Mouse (Mus musculus) gastrocnemius, postnatal 14 days (tissue): Measurements from ENCODE around the gene H2-Q1. TPM values are rescaled to one million over a fixed set of nuclear protein-coding genes. Genes with fewer than 3 reads are reported as not detected.
"Not testable (repeated sequence)": the region's sequence is repeated elsewhere in the genome, so short reads cannot be mapped to it uniquely, and the experiment has no call there.

Experiments
- DNase-seq: peaks from one replicate; pipeline ENCODE4 v3.0.0; 2021; ENCODE audit warnings: mixed read lengths
- intact Hi-C: fragments of 180-260 bp; cut with DNase I; formaldehyde crosslinking; loops from one replicate; pipeline ENCODE4 v1.15.1; 2025; ENCODE audit warnings: low total_unique reads
- long read RNA-seq, 2 experiments: library from polyadenylated mRNA; stranded (forward); transcript quantifications; one replicate each; pipeline ENCODE4 v2.0.0; 2021
- total RNA-seq, 2 experiments: library from RNA; stranded (reverse); gene quantifications; 2 replicates each; pipeline ENCODE4 v1.2.3; 2021

Gene H2-Q1
- total RNA-seq: under 1 TPM; 0.18 to 0.47 TPM
- long read RNA-seq, experiment 1: 0 reads
- long read RNA-seq, experiment 2: 0 reads

- intact Hi-C loops: no loop called here
- DNase-seq: no peak
These were observed at the start of gene H2-Q1 for GRCm38 (mm10) chr17:35320327-35321081. H2-Q1 (plus strand) TSS chr17:35320405.

DNA sequence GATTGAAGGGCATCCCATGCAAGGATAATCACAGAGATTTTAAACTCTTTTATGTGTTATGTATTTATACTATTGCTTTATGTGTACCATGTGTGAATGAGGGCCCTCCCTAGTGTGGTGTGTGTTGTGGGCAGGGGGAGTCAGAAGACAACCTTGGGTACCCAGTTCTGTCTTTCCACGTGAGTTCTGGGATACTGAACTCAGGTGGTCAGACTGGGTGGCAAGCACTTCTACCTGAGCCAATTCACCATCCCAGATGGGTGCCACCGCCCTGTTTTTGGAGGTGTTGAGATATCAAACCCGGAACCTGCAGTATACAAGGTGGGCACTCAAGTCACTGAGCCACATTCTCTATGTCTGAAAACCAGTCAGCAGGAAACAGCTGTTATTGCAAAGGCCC is 48.0 kb upstream of the H2-Q1 start:
- intact Hi-C loops: loop anchor here (5.0 kb wide), 1 partner anchor 1300 kb away; no protein-coding TSS in a partner anchor
- no peak for DNase-seq

DNA sequence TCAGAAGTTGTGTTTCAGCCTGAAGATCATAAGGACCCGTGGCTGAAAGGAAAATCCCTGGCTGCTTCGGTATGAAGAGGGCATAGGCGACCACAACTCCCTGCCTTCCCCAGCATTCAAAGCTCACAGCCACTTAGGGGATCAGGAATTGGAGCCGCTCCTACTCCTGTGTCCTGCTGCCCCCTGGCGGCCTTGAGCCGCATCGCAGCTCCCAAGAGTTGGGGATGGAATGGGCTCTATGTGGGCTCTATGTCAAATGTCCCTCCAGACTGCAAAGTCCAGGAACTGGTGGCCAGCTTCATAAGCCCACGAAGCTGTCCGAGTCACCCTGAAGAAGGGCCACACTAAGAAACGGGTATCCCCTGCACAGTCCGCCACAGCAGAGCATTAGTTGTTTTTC is 45.4 kb upstream of the H2-Q1 start:
- peak; percentile 82 for DNase-seq
- intact Hi-C loops: loop anchor here (5.0 kb wide), 1 partner anchor 1302 kb away; no protein-coding TSS in a partner anchor

- DNase-seq: no peak
- intact Hi-C loops: no loop called here
These were observed 43.8 kb upstream of the H2-Q1 start for GRCm38 (mm10) chr17:35276304-35276864.

GRCm38 (mm10) chr17:35278049-35278448 is 42.2 kb upstream of the H2-Q1 start:
- no peak for DNase-seq
- intact Hi-C loops: loop anchor here (2.0 kb wide), 1 partner anchor 1317 kb away; no protein-coding TSS in a partner anchor

GRCm38 (mm10) chr17:35278957-35279688 is 41.1 kb upstream of the H2-Q1 start:
- DNase-seq: no peak
- intact Hi-C loops: loop anchor here (2.0 kb wide), 1 partner anchor 1318 kb away; no protein-coding TSS in a partner anchor

- DNase-seq: no peak
- intact Hi-C loops: no loop called here
These were observed 39.9 kb upstream of the H2-Q1 start for GRCm38 (mm10) chr17:35280276-35280675.

- intact Hi-C loops: no loop called here
- no peak for DNase-seq
These were observed 34.8 kb upstream of the H2-Q1 start for GRCm38 (mm10) chr17:35285431-35285830.

GRCm38 (mm10) chr17:35295796-35296195 is 24.4 kb upstream of the H2-Q1 start:
- DNase-seq, intact Hi-C loops: not testable (repeated sequence)

DNA sequence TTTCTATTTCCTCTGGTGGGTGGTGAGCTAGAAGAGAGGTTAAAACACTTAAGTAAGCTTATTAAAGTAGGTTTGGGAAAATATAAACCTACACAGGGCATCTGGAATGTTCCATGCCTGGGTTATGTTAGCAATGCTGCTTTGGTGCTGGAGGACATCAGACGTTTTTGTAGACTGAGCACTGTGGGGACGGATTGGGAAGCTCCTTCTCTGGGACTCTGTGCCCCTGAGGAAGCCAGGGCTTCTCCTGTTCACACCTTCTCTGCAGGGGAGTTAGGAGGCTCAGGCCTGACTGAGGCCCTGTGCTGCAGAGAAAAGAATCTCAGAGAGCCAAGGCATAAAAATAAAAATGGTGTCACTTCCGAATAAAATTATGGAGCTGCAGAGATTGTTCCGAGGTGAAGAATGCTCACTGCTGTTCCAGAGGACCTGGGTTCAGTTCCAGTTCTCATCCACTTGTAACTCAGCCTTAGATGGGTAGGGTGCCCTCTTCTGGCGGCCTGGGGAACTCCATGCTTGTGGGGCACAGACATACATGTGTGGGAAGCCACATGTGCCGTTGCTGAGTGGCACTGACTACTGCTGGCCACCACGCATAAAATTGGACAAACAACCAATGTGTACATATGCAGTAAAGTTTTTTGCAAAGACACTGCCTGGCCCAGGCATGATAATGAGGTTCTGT is 19.8 kb upstream of the H2-Q1 start:
- DNase-seq, intact Hi-C loops: not testable (repeated sequence)

- intact Hi-C loops: no loop called here
- DNase-seq: peak; percentile 88
These were observed 18.5 kb upstream of the H2-Q1 start for GRCm38 (mm10) chr17:35301645-35302258.

DNA sequence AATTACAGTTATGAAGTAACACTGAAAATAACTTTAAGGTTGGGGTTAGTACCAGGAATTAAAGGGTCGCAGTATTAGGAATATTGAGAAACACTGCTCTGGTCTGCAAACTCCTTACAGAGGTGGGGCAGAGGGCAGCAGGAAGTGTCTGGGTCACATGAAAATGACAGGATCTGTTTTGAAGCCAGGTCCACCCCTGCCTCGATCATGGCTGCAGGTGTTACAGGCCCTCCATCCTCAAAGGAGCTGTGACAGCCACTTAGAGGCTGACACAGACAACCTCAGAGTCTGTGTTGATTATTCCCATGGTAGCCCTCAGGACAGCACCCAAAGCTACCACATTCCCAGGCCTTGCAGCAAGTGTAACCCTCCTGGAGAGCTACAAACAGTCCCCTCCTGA is 16.9 kb upstream of the H2-Q1 start:
- no peak for DNase-seq
- intact Hi-C loops: no loop called here

GRCm38 (mm10) chr17:35303756-35304350 is 16.4 kb upstream of the H2-Q1 start:
- no peak for DNase-seq
- intact Hi-C loops: no loop called here

DNA sequence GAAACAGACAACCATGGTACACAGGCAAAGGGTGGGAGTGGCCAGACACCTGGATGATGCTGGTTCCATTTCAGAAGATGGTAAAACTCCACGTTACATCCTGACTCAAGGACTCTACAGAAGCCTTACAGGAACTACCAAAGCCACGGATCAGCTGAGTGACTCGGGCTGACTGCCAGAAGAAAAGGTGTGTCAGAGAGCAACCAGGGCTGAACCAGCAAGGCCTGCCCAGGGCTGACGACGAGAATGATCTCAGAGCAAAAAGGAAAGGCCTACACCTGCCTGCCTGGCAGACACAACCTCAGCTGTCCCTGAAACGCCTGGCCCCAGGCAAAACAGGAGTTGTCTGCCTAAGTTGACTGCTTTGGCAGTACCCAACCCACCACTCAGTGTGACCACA is 15.7 kb upstream of the H2-Q1 start:
- DNase-seq: no peak
- intact Hi-C loops: no loop called here

DNA sequence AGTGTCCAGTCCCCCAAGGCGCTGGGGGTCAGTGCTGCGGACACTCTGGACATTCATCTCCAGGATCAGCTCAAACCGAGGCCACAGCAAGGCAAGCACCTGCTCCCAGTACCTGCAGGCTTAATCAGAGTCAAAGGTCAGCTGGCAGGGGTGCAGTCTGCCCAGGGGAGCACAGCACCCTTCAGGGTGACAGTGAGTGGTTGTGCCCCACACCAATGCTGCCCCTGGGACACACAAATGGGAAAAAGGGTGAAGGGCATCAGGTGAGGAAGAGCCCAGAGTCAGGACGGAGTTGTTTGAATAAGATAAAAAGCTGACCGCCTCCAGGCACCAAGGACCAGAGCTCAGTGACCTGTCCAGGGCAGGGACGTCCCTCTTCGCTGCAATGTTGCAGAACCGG is 15.3 kb upstream of the H2-Q1 start:
- DNase-seq, intact Hi-C loops: not testable (repeated sequence)

GRCm38 (mm10) chr17:35318671-35319070 is 1.5 kb upstream of the H2-Q1 start:
- no peak for DNase-seq
- intact Hi-C loops: no loop called here

- intact Hi-C loops, DNase-seq: not testable (repeated sequence)
These were observed 4.9 kb downstream of the H2-Q1 start for GRCm38 (mm10) chr17:35325124-35325523.

GRCm38 (mm10) chr17:35326000-35326399 is 5.8 kb downstream of the H2-Q1 start:
- DNase-seq, intact Hi-C loops: not testable (repeated sequence)

DNA sequence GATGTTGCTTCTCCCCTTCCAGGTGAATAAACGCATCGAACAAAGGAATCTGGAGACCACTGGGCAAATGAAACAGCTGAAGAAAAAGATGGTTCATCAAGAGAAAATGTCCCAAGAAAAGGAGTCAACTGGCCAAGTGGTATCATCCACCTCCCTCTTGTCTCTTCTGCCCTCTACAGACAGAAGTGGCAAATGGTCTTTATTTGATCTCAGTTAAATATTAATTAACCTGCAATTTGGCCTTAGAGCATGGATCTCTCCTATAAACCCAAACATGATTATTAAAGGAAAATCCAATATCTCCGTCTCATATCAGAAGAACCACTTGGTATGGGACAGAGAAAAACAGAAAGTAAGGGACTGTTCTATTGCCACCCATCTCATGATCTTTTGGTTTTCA is 9.5 kb downstream of the H2-Q1 start:
- intact Hi-C loops, DNase-seq: not testable (repeated sequence)
